Mouse (Mus musculus): ENCODE measurements at regions not wholly inside any gene's neighbourhood (a gene's known extent, or its start where the extent isn't known, plus 50 kb on each side); places are given as distances from the start of the nearest gene placed in this dataset.

GRCm38 (mm10) chr10:37494552-37495166 is 355.9 kb upstream of the Marcks start:
- TF ChIP-seq GATA1 (IDR thresholded peaks at IDR 0.05; ENCODE audit: borderline replicate concordance, low read length) (no peak), FLI1 (IDR thresholded peaks at IDR 0.05; ENCODE audit: low read length) (no peak)
